Mouse (Mus musculus) brain, adult 2 months (tissue): ENCODE data around the gene Grik4.
A peak's percentile ranks its signal among the peaks of the same experiment; 100 is the strongest.

Experiments used
- DNase-seq: peaks from one replicate; pipeline ENCODE4 v3.0.0; 2011; ENCODE audit warnings: low read depth, low spot score

The Grik4 gene

GRCm38 (mm10) chr9:42673385-42674016 lies 270.8 kb downstream of the Grik4 start:
- no peak for DNase-seq

DNA sequence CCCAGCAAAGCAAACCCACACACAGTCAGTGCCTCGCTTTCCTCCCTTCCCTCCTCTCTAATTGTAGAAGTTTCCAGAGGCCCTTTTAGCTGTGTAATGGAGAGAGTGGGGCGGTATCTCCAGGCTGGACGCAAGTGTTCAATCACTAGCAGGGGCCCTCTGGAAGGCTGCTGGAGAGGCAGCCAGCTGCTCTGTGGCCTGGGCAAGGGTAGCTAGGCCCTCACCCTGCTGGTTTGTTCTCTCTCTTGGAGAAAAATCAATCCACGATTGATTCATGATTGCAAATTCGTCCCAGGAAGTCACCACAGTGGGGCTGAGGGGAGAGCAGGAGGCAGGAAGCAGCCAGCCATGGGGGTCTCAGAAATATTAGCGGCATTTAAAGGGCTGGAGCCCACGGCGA lies 271.3 kb downstream of the Grik4 start:
- no peak for DNase-seq

GRCm38 (mm10) chr9:42670619-42671018 lies 273.7 kb downstream of the Grik4 start:
- peak; percentile 70 for DNase-seq

DNA sequence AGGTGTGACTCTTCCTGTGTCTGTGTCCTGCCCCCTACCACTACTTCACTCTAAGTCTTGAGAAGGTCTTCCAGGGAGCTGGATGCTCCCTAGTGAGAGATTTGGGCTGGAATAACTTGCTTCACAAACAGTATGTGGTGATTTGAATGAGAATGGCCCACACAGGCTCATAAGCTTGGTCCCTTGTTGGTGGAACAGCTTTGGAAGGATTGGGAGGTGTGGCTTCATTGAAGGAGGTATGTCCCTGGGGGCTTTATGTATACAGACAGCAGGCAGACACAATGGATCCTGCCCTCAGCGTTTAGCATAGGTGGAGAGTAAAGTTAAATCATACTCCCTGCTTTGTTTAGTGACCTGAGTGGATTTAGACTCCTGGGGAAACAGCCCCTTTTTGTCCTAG lies 282.8 kb downstream of the Grik4 start:
- DNase-seq = no peak

GRCm38 (mm10) chr9:42652756-42653155 lies 291.5 kb downstream of the Grik4 start:
- DNase-seq = no peak

- no peak for DNase-seq
These were observed 292.0 kb downstream of the Grik4 start for GRCm38 (mm10) chr9:42652309-42652708.

- DNase-seq = no peak
These were observed 294.4 kb downstream of the Grik4 start for GRCm38 (mm10) chr9:42649872-42650271.

DNA sequence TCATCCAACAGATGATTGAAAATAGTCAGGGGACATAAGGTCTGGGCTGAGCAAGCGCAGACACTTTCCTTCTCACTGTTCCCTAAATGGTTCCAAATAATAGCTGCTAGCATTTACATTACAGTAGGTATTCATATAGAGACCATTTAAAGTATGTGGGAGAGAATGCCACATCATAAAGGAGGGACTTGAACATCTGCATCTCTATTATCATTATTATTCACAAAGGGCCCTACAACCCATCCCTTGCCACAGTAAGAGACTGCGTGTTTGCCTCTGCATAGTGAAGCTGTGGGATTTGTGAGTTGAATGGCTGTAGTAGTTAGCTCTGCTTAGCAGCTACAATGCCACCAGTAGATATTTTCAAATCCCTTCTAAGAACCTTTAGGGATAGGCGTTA lies 296.2 kb downstream of the Grik4 start:
- no peak for DNase-seq

DNA sequence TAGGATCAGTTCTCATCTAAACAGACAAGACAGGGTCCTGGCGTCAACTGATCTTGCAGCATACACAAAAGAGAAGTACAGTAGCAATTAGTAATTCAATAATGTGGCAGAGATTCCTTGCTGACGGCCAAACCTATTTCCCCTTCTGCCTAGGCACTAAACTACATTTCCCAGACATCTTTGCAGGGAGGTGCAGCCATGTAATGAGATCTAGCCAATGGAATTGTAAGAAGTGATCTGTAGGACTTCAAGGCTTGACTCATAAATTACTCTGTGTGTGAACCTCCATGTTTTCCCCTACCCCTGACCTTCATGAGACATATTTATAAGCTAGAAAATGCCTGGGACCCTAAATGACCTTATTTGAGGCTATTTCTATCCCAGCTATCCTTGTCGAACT lies 296.7 kb downstream of the Grik4 start:
- DNase-seq = peak; percentile 51

DNA sequence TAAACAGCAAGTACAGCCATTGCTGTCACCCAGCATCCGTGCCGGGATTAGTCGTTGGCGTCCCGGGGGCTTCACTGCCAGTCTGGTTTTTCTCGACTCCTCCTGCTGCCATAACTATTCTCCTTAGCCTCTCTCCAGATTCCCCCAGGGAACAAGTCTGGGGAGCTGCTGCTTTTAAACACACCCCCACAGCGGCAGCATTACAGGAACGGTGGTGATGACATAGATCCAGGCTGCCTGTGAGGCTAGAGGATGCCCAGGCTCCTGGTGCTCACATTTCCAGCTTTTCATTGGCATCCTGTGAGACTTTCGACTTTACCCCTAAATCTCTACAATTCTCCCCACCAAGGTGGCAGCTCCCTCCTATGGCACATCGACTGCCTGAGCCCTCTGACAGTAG lies 297.5 kb downstream of the Grik4 start:
- peak; percentile 81 for DNase-seq

DNA sequence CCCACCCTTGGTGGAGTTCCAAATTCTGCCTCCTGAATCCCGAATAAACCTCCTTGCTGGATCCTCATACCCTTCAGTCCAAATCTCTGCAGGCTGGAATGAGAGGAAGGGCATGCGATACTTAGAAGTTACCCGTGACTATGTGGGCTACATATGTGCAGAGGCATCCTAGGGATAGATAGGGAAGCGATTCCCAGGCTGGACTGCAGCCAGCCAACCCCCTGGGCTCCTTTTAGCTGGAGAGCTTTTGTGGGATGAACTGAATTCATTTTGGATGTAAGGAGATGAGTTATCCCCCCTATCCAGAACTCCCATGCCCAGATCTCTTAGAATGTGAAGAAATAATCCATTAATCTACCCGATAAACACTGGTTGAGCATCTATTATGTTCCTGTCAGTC lies 299.1 kb downstream of the Grik4 start:
- DNase-seq = peak; percentile 46

DNA sequence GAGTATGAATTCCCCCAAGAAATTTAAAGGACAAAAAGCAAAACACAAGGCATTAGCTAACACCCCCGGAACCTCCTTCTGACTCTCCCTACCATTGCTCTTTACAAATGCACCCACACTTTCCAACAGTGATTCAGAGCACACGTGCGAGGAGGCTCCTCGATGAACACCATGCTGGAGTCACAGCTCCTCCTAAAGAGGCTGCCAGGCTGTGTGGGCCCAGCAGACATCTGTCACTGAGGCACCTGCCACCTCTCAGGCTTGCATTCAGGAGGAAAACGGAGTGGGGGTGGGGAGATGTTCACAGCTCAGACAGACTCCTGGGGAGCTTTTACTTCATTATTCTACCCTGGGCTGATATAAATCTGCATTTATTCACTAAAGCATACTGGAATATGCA lies 301.5 kb downstream of the Grik4 start:
- peak; percentile 95 for DNase-seq

GRCm38 (mm10) chr9:42641550-42642117 lies 302.7 kb downstream of the Grik4 start:
- DNase-seq = no peak

DNA sequence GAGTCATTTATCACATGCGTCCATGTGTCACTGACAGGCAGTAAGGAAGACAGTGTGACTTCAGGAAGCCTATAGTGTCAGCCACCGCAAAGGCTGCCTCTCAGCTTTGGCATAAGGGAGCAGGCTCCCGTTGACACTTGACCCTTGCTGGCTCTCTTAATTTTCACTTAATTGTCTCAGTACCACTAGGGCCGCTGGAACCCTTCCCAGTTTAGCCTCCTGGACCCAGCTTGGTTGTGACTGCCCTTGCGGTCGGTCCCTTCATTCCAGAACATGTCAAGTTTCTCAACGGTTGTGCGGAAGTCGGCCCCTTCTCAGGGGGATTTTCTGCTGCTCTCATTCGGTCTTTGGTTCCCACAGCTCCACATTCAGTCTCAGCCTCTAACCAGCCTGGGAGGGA lies 307.8 kb downstream of the Grik4 start:
- no peak for DNase-seq

GRCm38 (mm10) chr9:42631479-42631878 lies 312.8 kb downstream of the Grik4 start:
- DNase-seq = no peak

DNA sequence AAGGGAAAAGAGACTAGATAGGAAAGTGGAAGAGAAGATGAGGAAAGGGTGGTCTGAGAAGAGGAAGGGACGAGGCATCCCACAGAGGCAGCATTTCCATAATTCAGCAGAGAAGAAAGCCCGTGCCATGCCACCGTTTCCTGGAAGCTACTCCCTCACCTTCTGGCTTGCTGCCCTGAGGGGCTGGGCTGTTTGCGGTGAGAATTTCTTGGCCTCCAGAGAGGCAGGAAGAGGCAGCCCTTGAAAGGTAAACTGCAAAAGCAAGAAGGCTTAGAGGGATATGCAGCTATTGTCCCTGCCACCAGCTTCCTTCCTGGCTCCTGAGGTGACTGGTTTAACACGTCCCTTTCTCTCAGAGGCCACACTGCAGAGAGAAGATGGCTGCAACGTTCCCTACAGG lies 316.7 kb downstream of the Grik4 start:
- no peak for DNase-seq

- no peak for DNase-seq
These were observed 317.1 kb downstream of the Grik4 start for GRCm38 (mm10) chr9:42627146-42627545.

DNA sequence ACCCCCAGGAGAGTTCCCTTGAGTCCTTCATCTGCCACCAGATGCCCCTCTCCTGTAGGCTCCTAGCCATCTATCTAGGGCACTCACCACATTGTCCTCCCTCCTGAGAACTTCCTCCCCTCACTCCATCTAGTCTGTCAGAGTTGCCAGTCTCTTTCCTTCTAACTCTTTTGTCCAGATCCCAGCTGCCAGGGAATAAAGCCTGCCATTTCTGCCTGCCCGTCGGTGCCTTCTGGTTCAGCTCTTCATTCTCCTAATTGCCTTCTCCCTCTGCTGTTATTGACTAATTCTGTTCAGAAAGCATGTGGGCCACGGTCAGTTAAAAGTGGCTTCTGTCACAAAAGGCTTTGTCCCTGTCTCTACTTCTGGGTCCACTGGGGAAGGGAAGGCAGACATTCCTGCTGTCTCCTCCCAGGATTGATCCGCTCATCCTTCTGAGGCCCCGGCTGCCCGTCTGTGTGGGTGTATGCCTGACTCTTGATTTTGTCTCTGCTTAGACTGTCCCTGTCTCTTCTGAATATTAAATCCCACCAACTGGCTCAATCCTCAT lies 318.0 kb downstream of the Grik4 start:
- no peak for DNase-seq

DNA sequence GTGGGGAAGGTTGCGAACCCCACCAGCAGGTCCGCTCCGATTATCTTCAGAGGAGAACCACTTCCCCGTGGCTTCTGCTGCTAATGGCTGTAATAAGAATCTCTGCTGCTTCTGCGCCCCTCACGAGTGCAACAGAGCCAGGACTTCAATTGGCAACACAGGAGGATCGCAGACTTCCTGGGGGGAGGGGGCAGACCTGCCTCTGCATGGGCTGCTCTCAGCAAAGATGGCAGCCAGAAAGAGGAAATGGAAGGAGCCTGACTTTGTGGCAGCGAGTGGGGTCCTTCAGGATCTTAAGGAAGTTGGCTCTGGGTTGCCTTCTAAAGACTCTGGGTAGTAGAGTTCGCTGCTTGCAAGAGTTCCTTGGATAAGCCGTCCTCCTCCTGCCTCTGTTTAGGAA lies 329.9 kb downstream of the Grik4 start:
- no peak for DNase-seq

- DNase-seq = no peak
These were observed 330.5 kb downstream of the Grik4 start for GRCm38 (mm10) chr9:42613827-42614226.

GRCm38 (mm10) chr9:42612482-42612991 lies 331.8 kb downstream of the Grik4 start:
- peak; percentile 59 for DNase-seq

DNA sequence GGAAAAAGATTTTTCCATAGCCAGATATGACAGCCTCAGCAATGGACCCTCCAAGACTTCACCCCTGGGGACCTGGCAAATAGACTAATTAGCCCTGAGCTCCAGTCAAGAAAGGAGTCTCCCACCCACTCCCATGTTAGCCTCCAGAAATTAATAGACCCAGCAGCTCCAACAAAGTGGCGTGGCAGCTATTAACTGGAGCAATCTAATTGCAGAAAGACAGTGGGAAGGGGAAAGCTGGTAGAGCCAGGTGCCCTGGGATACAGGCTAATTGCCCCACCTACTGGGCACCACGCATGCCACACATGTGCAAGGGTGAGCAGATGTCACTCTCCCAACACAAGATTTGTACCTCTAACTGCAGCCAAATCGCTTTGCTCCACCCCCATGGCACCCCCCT lies 342.8 kb downstream of the Grik4 start:
- no peak for DNase-seq

GRCm38 (mm10) chr9:42597525-42597924 lies 346.8 kb downstream of the Grik4 start:
- DNase-seq = no peak
